Mouse (Mus musculus): ENCODE results near the gene Nr2c2.

Gene Nr2c2

DNA sequence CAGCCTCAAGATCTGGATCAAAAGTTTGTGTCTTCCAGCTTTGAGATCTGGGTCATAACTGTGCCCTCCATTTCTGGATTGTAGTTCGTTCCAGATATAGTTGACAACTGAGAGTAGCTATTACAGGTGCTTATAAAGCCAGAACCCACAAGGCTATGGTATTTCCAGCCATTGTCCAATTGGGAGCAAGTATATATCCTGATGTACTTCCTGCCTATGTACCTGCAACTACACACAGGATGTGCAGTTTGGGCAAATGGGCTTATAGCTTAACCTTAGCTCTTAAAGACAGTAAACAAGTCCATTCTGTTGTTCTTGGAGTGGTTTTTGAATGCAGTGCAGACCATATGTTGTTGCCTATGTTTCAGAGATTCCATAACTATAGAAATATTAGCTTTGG lies 40.3 kb downstream of the Nr2c2 start:
- no peak for DNase-seq

DNA sequence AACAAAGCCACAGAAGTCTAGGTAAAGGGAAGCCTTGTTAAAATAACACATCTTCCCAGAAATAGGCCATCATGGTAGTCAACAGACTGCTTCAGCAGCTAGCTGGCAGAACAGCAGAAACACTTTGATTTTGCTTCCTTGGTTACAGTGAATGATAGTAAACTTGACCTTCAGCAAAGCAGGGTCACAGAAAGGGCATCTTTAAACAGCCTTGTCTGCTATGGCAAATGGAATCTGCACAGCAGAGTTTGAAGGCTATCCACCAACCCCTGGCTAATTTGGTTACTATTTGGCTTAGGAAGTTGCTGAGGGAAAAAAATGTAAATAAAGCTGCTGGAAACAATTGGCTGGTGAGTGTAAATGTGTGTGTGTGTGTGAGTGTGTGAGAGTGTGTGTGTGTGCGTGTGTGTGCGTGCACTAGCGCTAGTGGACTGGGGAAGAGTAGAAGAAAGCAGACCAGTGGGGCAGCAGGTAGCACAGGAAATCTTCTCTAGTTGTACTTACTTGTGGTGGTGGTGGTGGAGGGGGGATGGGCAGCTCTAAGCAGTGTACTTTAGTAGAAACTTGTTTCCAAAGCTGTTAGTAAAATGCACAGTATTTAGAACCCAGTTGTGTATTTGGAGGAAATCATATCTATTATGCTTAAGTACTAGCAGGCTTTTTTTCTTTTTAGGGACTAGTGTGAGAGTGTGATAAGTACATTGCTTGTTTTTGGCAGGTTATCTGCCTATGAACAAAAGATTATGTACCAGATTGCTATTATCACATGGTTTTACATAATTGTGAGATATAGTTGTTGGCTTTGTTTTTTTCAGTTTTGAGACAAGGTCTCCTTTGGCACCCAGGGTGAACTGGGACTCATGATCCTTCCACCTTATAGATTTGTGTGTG lies 41.1 kb downstream of the Nr2c2 start:
- peak; percentile 9 for DNase-seq

DNA sequence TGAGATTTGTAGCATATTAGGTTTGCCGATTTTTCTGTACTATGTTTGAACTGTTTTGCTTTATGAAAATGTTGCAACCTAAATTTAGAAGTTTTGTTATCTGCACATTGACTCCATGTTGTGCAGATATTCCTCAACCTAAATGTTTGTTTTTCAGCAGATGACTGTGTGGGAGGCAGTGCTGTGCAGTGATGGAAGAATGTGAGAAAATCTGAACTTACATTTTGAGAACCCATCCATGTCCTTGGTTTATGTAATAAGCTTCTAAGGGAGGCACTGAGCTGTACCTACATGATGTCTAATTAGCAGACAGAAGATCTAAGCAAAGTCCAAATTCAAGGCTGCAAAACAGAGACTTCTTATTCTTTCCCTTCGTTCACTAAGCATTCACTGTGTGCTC lies 42.4 kb downstream of the Nr2c2 start:
- no peak for DNase-seq

DNA sequence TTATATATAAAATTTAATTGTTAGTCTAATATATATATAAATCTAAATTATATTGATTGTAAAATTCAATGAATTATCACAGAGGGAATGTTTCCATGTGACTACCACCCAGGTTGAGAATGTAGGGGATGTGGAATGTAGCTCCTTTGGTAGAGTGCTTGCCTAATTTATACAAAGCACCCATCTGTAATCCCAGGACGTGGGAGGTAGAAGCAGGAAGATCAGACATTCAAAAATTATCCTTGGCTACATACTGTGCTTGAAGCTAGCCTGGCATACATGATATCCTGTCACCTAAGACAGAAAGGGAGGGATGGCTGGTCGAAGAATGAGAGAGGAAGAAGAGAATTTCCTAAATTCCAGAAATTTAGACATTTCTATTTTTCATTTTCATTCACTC lies 45.2 kb downstream of the Nr2c2 start:
- DNase-seq, result no peak

DNA sequence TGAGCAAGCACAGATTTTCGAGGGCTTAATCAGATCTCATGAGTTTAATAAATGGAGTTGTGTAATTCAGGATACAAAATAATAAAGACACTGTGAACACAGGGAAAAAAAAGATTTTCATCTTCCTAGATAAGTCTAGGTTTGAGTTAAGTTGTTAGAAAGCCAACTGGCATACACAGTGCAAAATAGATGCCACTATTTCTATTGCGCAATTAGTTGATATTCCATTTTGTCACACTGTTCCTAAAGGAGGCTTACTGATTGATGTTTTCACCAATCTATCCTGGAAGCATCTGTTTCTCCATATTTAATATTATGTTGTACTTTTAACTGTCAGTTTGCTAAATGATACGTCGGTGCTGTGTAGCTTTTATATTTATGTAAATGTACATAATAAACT lies 54.7 kb downstream of the Nr2c2 start:
- DNase-seq, result no peak

DNA sequence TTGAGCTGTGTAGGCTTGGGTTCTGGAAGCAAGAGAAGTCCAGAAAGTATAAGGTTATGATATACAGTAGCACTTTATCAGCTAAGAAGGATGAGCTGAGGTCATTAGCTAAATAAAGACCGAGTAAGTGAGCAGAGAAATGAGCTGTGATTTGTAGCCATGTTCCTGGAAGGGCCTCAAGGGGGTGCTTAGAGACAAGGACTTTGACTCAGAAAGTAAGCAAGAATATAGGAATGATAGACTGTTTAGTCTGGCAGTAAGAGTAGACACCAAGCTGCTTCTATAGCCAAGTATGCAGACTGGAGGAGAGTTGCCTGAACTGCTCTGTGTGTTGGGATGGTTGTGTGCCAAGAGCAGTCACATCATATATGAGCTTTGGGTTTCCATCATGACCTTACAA lies 62.6 kb downstream of the Nr2c2 start:
- DNase-seq, result no peak

DNA sequence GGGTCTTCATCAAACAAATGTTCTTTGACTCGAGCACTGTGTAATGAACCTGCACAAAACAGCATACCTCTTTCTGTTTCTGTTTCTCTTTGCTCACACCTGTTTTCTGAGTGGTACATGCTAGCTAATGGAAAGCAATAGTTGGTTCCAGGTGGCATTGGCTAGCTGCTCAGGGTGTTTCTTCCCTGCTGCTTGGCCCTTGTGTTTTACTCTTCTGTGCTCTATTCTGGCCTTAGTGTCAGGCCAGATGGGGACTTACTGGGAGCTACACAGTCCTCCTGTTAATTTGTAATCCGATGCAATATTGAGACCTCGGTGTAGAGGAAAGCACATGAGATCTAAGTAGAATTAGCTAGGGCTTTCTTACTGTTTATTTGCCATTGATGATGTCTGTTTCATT lies 67.6 kb downstream of the Nr2c2 start:
- no peak for DNase-seq

DNA sequence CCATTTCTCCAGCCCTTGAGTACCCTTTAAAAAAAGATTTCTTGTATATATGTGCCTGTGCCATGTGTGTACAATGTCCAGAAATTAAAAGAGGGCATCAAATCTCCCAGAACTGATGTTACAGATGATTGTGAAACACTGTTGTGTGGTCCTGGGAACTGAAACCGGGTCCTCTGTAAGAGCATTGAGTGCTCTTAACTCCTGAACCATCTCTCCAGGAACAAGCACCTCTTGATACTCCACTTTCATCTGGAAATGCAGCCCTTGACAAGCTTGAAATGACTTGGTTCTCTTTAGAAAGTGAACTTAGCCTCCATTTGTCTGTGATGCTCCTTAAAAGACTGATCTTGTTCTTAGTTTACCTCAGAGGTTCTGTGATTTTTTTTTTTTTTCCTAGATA lies 71.5 kb downstream of the Nr2c2 start:
- DNase-seq, result no peak

DNA sequence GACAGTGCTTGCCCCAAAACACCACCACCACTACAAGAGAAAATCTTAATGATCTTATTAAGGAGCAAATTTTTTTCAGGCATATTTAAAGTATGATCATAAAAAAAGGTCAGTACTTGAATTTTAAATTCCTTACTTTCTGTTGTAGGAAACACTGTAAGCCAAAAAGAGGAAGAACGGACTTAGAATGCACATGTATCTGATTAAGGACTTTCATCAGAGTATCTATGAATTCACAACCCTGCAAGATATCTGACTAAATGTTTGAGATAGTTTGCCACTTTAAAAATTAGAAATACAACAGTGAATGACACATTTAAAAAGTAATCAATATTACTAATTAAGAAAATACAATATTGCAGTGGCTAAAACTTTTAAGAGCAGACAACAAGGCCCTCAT lies 85.3 kb downstream of the Nr2c2 start:
- no peak for DNase-seq

DNA sequence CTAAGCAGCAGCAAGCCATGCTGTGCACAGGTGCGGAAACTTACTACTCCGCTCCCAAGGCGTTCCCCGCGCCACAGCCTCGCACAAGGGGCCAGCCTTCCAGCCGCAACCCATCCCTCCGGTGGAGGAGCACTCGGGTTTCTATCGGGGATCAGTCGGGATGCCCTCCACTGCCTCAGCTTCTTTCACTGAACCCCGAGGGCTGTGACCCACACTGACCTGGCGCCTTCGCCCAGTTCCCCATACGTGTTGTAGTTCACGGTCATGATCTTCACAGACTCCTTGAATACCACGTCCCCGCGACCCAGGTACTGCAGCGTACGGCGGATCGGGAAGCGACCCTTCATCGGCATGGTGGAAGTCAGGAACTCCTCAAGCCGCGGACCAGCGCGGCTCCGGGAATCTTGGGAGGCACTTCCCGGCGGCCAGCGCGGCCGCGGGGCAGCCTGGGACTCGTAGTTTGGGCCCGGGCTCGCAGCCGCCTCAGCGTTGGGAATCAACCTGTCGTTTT lies 92.5 kb downstream of the Nr2c2 start, which contains the start of gene Mrps25:
TSS of gene Mrps25 (minus strand) at position 413 of the 511 bp plus-strand sequence.
- peak; percentile 68 for DNase-seq

DNA sequence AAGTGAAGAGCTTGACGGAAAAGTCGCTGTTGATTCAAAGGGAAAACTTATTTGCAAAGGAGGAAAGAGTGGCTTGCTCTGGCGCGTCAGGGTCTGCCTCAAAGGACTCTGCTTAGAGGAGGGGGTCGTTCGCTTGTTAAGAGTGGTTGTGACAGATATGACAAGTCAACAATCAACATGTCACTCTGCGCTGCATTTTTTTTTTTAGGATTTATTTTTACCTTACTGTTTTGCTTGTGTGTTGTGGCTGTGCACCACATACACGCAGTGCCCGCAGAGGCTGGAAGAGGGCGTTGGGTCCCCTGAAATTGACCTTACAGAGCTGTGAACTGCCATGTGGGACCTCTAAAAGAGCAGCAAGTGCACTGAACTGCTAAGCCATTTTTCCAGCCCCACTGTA lies 93.0 kb downstream of the Nr2c2 start:
- no peak for DNase-seq

DNA sequence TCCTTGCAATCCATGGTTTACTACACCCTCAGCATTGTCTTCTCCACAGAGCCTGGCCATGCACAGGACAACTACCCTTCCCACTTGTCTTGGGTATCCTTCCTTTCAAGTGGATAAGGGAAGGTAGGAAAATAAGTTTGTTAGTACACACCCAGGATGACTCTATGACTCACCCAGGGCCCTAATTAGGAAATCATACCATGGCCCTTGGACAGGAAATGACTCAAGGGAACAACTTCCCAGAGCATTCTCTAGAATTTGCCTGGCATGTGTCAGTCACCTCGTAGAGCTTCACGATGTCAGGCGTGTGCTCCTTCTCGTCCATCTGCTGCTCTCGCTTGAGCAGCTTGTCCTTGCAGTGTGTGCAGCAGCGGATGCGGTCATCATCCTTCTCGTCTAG lies 108.2 kb downstream of the Nr2c2 start:
- DNase-seq, result no peak

DNA sequence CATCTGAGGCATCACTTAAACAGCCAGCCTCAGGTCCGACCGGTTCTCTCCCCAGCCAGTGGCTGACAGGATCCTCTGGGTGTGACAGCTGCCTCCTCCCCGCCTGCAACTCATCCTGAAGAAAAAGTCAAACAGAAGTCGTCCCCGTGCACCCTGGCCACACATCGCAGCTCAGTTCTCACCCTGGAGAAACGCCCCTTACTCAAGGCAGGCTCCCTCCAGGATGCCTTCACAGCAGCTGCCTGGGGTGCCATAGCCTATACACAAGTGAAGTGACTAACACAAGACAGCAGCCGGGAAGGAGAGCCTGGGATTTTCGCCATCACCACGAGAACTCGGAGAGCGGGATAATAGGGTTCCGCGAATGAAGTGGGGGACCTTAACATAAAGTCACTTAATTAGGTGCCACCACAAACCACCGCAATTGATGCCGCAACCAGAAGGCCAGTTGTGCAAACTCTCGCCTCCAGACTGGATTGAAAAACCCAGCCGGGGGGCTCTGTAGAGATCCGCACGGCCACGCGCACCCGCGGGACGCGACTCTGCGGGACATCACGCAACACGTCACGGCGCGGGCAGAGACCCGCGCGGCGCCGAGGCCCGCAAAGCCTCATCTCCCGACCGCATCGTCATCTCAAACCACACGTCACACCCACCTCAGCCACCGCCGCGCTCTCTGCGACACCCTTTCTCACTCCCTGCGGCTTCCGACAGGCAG lies 123.0 kb downstream of the Nr2c2 start:
- no peak for DNase-seq

DNA sequence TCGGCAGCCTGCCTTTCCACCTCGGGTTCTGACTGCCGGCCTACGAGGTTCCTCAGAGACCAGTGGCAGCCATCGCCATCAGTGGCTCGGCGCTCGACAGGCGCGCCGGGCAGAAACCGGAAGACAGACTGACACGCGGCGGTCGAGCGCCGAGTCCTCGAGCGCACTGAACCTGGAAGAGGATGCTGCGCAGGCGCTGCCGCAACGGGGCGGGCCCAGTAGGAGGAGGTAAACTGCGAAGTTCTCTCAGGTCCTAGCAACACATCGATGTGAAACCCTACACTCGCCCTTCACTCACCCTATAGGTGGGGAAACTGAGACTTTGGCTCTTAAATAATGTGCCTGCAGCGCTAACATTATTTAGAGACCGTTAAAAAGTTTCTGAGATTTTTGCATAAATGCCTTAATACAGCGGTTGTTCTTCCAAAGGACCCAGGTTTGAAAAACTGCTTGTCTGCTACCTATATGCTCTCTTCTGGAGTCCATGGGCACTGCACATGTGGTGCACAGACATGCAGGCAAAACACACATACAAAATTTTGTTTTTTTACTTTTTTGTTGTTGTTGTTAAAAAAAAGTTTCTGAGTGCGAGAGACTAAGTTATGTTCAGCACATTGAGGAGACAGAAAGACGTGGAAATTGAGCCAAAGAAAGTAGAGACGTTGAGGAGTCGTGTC lies 123.7 kb downstream of the Nr2c2 start, which contains the start of gene Rbsn:
TSS of gene Rbsn (minus strand) at position 153 of the 677 bp plus-strand sequence.
- DNase-seq, result peak; percentile 91

DNA sequence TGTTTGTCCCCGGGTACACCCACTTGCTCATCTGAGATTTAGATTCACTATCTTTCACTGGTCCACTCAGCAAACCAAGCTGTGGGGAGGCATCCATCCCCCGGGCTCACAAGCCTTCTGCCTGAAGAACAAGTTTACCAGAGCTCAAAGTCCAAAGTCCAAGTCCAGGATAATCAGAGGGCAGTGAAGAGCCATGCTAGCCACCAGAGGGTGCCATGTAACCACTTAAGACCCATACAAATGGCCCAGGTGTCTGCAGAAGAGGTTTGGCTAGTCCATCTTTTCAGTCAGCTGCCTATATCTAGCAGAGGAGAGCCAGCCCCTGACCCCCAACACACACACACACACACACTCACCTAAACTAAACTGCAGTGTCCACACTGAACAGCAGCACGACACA lies 128.3 kb downstream of the Nr2c2 start:
- DNase-seq, result peak; percentile 8

DNA sequence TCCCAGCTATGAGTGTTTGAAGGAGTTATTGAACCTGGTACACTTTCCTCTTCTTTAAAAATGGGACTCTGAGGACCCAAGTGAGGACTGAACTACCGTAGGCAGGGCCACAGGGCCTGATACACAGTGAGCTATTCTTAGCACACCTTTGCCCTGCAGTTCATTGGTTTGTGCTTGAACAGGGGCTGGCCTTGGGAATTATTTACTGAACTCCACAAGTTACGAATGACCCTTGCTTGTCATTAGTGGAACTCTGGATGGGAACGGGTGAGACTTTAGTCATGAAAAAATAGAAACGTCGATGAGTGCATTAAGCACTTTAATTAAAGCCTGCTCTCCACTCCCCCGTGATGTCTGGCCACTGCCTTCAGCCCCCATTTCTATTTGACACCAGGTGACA lies 130.4 kb downstream of the Nr2c2 start:
- no peak for DNase-seq

DNA sequence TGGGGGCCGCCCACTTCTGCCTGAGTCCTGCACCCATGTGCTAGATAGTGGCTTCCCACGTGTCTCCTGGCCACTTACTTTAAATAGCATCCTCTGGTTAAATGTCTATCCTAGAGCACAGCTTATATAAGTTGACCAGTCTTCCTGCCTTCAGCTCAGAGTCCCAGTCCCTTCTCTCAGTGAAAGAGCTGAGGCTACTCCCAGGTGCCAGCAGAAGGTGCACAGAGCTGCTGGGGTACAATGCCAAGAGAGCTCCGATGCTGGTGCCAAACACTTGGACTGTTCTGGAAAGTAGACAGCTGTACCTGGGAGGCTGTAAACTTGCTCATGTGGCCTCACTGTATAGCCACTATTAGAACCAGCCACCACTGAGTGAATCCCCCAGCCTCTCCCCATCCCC lies 130.8 kb downstream of the Nr2c2 start:
- no peak for DNase-seq
